Mouse (Mus musculus): ENCODE measurements around the gene Mob3b. TPM values are rescaled to one million over a fixed set of nuclear protein-coding genes. Genes with fewer than 3 reads are reported as not detected.

Gene Mob3b
- total RNA-seq, 2 experiments from 2014 or later: 4.9 to 5.4 TPM

- intact Hi-C loops (cut with DNase I): no loop called here
- no peak for DNase-seq (ENCODE audit: low spot score in 2 of 2)
These were observed 36.7 kb downstream of the Mob3b start for GRCm38 (mm10) chr4:35120575-35120974.

- intact Hi-C loops (cut with DNase I): no loop called here
These were observed 37.1 kb downstream of the Mob3b start for GRCm38 (mm10) chr4:35120159-35120558.

GRCm38 (mm10) chr4:35118851-35119250 lies 38.4 kb downstream of the Mob3b start:
- intact Hi-C loops (cut with DNase I): no loop called here
- DNase-seq (ENCODE audit: low spot score in 2 of 2): no peak

More at GRCm38 (mm10) chr4:35120159-35120558, 37.1 kb downstream of the Mob3b start:
- DNase-seq (ENCODE audit: low spot score in 2 of 2): no peak

GRCm38 (mm10) chr4:35117144-35117543 lies 40.1 kb downstream of the Mob3b start:
- intact Hi-C loops (cut with DNase I): no loop called here
- DNase-seq (ENCODE audit: low spot score in 2 of 2): no peak

GRCm38 (mm10) chr4:35115933-35116332 lies 41.4 kb downstream of the Mob3b start:
- intact Hi-C loops (cut with DNase I): no loop called here
- DNase-seq (ENCODE audit: low spot score in 2 of 2): no peak

- intact Hi-C loops (cut with DNase I): no loop called here
- no peak for DNase-seq (ENCODE audit: low spot score in 2 of 2)
These were observed 42.3 kb downstream of the Mob3b start for GRCm38 (mm10) chr4:35114950-35115349.

- no peak for DNase-seq (ENCODE audit: low spot score in 2 of 2)
- intact Hi-C loops (cut with DNase I): no loop called here
These were observed 43.6 kb downstream of the Mob3b start for GRCm38 (mm10) chr4:35113516-35114248.

GRCm38 (mm10) chr4:35112452-35112851 lies 44.8 kb downstream of the Mob3b start:
- no peak for DNase-seq (ENCODE audit: low spot score in 2 of 2)
- intact Hi-C loops (cut with DNase I): no loop called here

GRCm38 (mm10) chr4:35105115-35105773 lies 52.0 kb downstream of the Mob3b start:
- DNase-seq (ENCODE audit: low spot score in 2 of 2): no peak
- intact Hi-C loops (cut with DNase I): no loop called here

GRCm38 (mm10) chr4:35101201-35101600 lies 56.1 kb downstream of the Mob3b start:
- intact Hi-C loops (cut with DNase I): no loop called here
- no peak for DNase-seq (ENCODE audit: low spot score in 2 of 2)

- intact Hi-C loops (cut with DNase I): no loop called here
- peak; percentile 70 to 71 for DNase-seq (ENCODE audit: low spot score in 2 of 2)
These were observed 57.2 kb downstream of the Mob3b start for GRCm38 (mm10) chr4:35099865-35100780.

- intact Hi-C loops (cut with DNase I): no loop called here
- no peak for DNase-seq (ENCODE audit: low spot score in 2 of 2)
These were observed 57.9 kb downstream of the Mob3b start for GRCm38 (mm10) chr4:35099210-35099864.

GRCm38 (mm10) chr4:35098552-35098951 lies 58.7 kb downstream of the Mob3b start:
- DNase-seq (ENCODE audit: low spot score in 2 of 2): no peak
- intact Hi-C loops (cut with DNase I): no loop called here

- peak in 1 of 2 experiments; percentile 21 for DNase-seq (ENCODE audit: low spot score in 2 of 2)
- intact Hi-C loops (cut with DNase I): no loop called here
These were observed 60.8 kb downstream of the Mob3b start for GRCm38 (mm10) chr4:35096226-35097175.

GRCm38 (mm10) chr4:35092457-35092856 lies 64.8 kb downstream of the Mob3b start:
- no peak for DNase-seq (ENCODE audit: low spot score in 2 of 2)
- intact Hi-C loops (cut with DNase I): no loop called here

GRCm38 (mm10) chr4:35091157-35091784 lies 66.0 kb downstream of the Mob3b start:
- no peak for DNase-seq (ENCODE audit: low spot score in 2 of 2)
- intact Hi-C loops (cut with DNase I): no loop called here

- DNase-seq (ENCODE audit: low spot score in 2 of 2): no peak
- intact Hi-C loops (cut with DNase I): no loop called here
These were observed 67.7 kb downstream of the Mob3b start for GRCm38 (mm10) chr4:35089321-35090316.

Data from left cerebral cortex, postnatal 36 days (tissue).